Mouse (Mus musculus): ENCODE measurements around the gene Mmp23.

DNA sequence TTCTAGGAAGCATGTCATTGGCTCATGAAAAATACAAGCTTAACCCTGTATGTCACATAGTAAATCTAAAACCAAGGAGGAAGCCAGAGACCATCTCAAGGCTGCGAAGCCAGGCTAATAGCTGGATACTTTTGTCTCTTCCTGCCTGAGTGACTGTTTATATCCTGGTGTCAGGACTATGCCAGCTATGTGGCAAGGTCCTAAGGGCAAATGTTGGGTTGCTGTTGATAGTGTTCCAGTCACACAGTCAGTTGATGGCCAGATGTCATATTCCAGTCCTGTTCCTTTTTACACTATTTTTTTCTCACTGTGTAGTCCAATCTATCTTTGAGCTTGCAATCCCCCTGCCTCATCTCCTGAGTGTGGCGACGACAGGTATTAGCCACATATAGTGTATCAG is 39.9 kb downstream of the Mmp23 start:
- no peak for TF ChIP-seq POLR2A (IDR thresholded peaks at IDR 0.05; ENCODE audit: control insufficient read depth, low read depth, low read length)
- TF ChIP-seq CTCF (IDR thresholded peaks at IDR 0.05; ENCODE audit: control insufficient read depth, insufficient read depth, insufficient replicate concordance, low read depth, low read length) = no peak
